ENCODE assay signal across 35 mouse cellular contexts in the genomic region with DNA sequence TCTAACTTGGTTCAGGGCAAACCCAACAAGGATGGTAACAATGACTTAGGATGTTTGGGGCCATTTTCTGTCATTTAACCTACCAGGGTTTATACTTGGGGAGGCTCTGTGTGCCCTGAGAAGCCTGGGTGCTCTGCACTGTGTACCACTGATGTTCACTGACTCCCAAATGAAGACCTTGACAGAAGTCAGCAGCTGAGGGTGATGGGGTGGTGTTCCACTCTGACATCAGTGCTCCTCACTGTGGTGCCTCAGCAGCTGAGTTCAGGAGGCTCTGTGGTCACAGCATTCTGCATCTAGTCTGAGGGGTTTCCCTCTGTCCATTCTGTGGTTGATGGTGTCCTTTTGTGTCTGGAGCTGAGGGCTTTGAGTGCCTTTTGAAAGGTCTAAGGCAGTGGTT.
"Had no signal": no experiment of that assay in that cellular context is flagged by ENCODE, and none has a peak within 500 bp of the region (broad histone marks: within the 10 kb centered on the region; RNA-seq: fewer than 3 reads in every experiment).

No protein-coding gene starts in this region.

- H3K36me3 ChIP-seq: heart, embryonic 12.5 days; heart, embryonic 13.5 days; heart, embryonic 15.5 days; hindbrain, embryonic 12.5 days; hindbrain, embryonic 13.5 days; hindbrain, embryonic 15.5 days; intestine, embryonic 15.5 days; kidney, embryonic 15.5 days had no signal

- H3K9ac ChIP-seq: heart, embryonic 12.5 days; heart, embryonic 13.5 days; heart, embryonic 15.5 days; hindbrain, embryonic 12.5 days; hindbrain, embryonic 13.5 days; hindbrain, embryonic 14.5 days; hindbrain, embryonic 15.5 days; intestine, embryonic 15.5 days; kidney, embryonic 15.5 days had no signal

- ATAC-seq: hindbrain, embryonic 16.5 days; hindbrain, postnatal 0 days; inflammation-experienced regulatory T-cells, adult 6 months; intestine, embryonic 15.5 days; intestine, embryonic 16.5 days; intestine, postnatal 0 days had no signal

- H3K27ac ChIP-seq: heart, embryonic 10.5 days; heart, embryonic 13.5 days; heart, embryonic 15.5 days; hindbrain, embryonic 10.5 days; hindbrain, embryonic 12.5 days; hindbrain, embryonic 13.5 days; hindbrain, embryonic 14.5 days; hindbrain, embryonic 15.5 days; hindbrain, postnatal 0 days; intestine, embryonic 15.5 days; kidney, embryonic 15.5 days; kidney, postnatal 0 days; layer of hippocampus, adult 2 months had no signal

- H3K9me3 ChIP-seq: heart, embryonic 15.5 days; hindbrain, embryonic 15.5 days had no signal

- H3K4me1 ChIP-seq: heart, embryonic 10.5 days; heart, embryonic 12.5 days; heart, embryonic 13.5 days; heart, embryonic 15.5 days; hindbrain, embryonic 12.5 days; hindbrain, embryonic 13.5 days; hindbrain, embryonic 15.5 days; intestine, embryonic 15.5 days; kidney, embryonic 15.5 days had no signal

- DNase-seq: heart, postnatal 10 days; heart, postnatal 14 days; heart, postnatal 36 days; heart, postnatal 4 days; kidney, adult 11 months; kidney, adult 18-20 months; kidney, adult 2 months; kidney, adult 8-10 months; kidney, adult 9 months; kidney, postnatal 10 days; kidney, postnatal 14 days; kidney, postnatal 25 days; kidney, postnatal 36 days; kidney, postnatal 4 days; layer of hippocampus, adult 9-11 months; layer of hippocampus, postnatal 36 days had no signal

- H3K27me3 ChIP-seq: heart, embryonic 12.5 days; heart, embryonic 13.5 days; heart, embryonic 15.5 days; hindbrain, embryonic 12.5 days; hindbrain, embryonic 13.5 days; hindbrain, embryonic 15.5 days; intestine, embryonic 15.5 days; kidney, embryonic 15.5 days had no signal

- H3K4me3 ChIP-seq: heart, embryonic 10.5 days; heart, embryonic 12.5 days; heart, embryonic 13.5 days; heart, embryonic 15.5 days; hindbrain, embryonic 10.5 days; hindbrain, embryonic 12.5 days; hindbrain, embryonic 13.5 days; hindbrain, embryonic 15.5 days; intestine, embryonic 15.5 days; kidney, embryonic 15.5 days; layer of hippocampus, adult 2 months had no signal

- H3K4me2 ChIP-seq: heart, embryonic 11.5 days; heart, embryonic 12.5 days; heart, embryonic 13.5 days; heart, embryonic 15.5 days; hindbrain, embryonic 12.5 days; hindbrain, embryonic 13.5 days; hindbrain, embryonic 14.5 days; hindbrain, embryonic 15.5 days; intestine, embryonic 15.5 days; kidney, embryonic 15.5 days had no signal
